Mouse (Mus musculus) MEL (cell line): ENCODE results near the gene Tmeff2. TPM values are rescaled to one million over a fixed set of nuclear protein-coding genes. Genes with fewer than 3 reads are reported as not detected.

Source experiments
- DNase-seq: peaks from one replicate; pipeline ENCODE4 v3.0.0; 2011; ENCODE audit warnings: low read depth, low spot score
- H3K27ac ChIP-seq: 2 replicates; pipeline ENCODE4 v1.5.1; 2012; ENCODE audit warnings: low read depth, mild to moderate bottlenecking, control low read depth, low read length, moderate library complexity; ENCODE audit not compliant: control insufficient read depth
- H3K27me3 ChIP-seq, 2 experiments: fragments of 150-350 bp in 1 of 2; sonication (generic) in 1 of 2; 2 replicates each; pipeline ENCODE4 v1.6.1; 2012; ENCODE audit warnings: low read length in 2 of 2, mild to moderate bottlenecking in 2 of 2, improper control_type of control experiment in 1 of 2, moderate library complexity in 1 of 2; ENCODE audit not compliant: insufficient read depth in 2 of 2, control insufficient read depth in 1 of 2
- H3K36me3 ChIP-seq, 2 experiments: 2 replicates each; pipeline ENCODE4 v1.6.1; 2012 to 2014; ENCODE audit warnings: low read length in 2 of 2, improper control_type of control experiment in 1 of 2, inconsistent platforms in 1 of 2, mild to moderate bottlenecking in 1 of 2; ENCODE audit not compliant: insufficient read depth in 2 of 2, control insufficient read depth in 1 of 2
- H3K4me1 ChIP-seq, 2 experiments: fragments of 150-350 bp in 1 of 2; sonication (generic) in 1 of 2; 2 replicates each; pipeline ENCODE4 v1.6.1; 2012; ENCODE audit warnings: low read length in 2 of 2, improper control_type of control experiment in 1 of 2, mild to moderate bottlenecking in 1 of 2; ENCODE audit not compliant: insufficient read depth in 2 of 2, control insufficient read depth in 1 of 2
- H3K4me3 ChIP-seq, 2 experiments: fragments of 150-350 bp in 1 of 2; sonication (generic) in 1 of 2; 2 replicates each; pipeline ENCODE4 v1.5.1; 2012; ENCODE audit warnings: low read depth in 2 of 2, low read length in 2 of 2, mild to moderate bottlenecking in 2 of 2, moderate library complexity in 2 of 2, control low read depth in 1 of 2, improper control_type of control experiment in 1 of 2; ENCODE audit not compliant: control insufficient read depth in 1 of 2, insufficient read depth in 1 of 2
- H3K79me2 ChIP-seq: 2 replicates; pipeline ENCODE4 v1.6.1; 2012; ENCODE audit warnings: mild to moderate bottlenecking, low read length, moderate library complexity; ENCODE audit not compliant: control insufficient read depth, poor library complexity, insufficient read depth
- H3K9ac ChIP-seq: 2 replicates; pipeline ENCODE4 v1.6.1; 2012; ENCODE audit warnings: low read depth, mild to moderate bottlenecking, control low read depth, low read length, moderate library complexity; ENCODE audit not compliant: control insufficient read depth, poor library complexity, severe bottlenecking
- H3K9me3 ChIP-seq: fragments of 150-350 bp; sonication (generic); replicated peaks from 2 replicates; pipeline ENCODE4 v1.6.1; 2012; ENCODE audit warnings: mild to moderate bottlenecking, low read length, improper control_type of control experiment, moderate library complexity; ENCODE audit not compliant: insufficient read depth
- BHLHE40 ChIP-seq: IDR thresholded peaks from 2 replicates; pipeline ENCODE4 v1.6.1; 2012; ENCODE audit warnings: low read depth, mild to moderate bottlenecking, inconsistent platforms, low read length, improper control_type of control experiment, borderline replicate concordance
- CHD1 ChIP-seq: IDR thresholded peaks from 2 replicates; pipeline ENCODE4 v1.6.1; 2012; ENCODE audit warnings: low read depth, mild to moderate bottlenecking, inconsistent platforms, low read length, improper control_type of control experiment
- CHD2 ChIP-seq: IDR thresholded peaks from 2 replicates; pipeline ENCODE4 v1.6.1; 2011; ENCODE audit warnings: low read length, improper control_type of control experiment
- E2F4 ChIP-seq: IDR thresholded peaks from 2 replicates; pipeline ENCODE4 v1.6.1; 2011; ENCODE audit warnings: low read depth, low read length, improper control_type of control experiment, borderline replicate concordance
- ETS1 ChIP-seq: IDR thresholded peaks from 2 replicates; pipeline ENCODE4 v1.6.1; 2012; ENCODE audit warnings: low read depth, mild to moderate bottlenecking, inconsistent platforms, low read length, improper control_type of control experiment, moderate library complexity
- GABPA ChIP-seq: IDR thresholded peaks from 2 replicates; pipeline ENCODE4 v1.6.1; 2012; ENCODE audit warnings: low read depth, mild to moderate bottlenecking, inconsistent platforms, low read length, improper control_type of control experiment, moderate library complexity
- GATA1 ChIP-seq: IDR thresholded peaks from 2 replicates; pipeline ENCODE4 v1.6.1; 2011; ENCODE audit warnings: low read depth, low read length, improper control_type of control experiment
- JUND ChIP-seq: IDR thresholded peaks from 2 replicates; pipeline ENCODE4 v1.6.1; 2011; ENCODE audit warnings: low read depth, mild to moderate bottlenecking, improper control_type of control experiment, low read length
- KAT2A ChIP-seq: conservative IDR thresholded peaks from 2 replicates; pipeline ENCODE4 v1.6.1; 2012; ENCODE audit warnings: low read depth, low read length, improper control_type of control experiment, inconsistent platforms
- MAFK ChIP-seq: IDR thresholded peaks from 2 replicates; pipeline ENCODE4 v1.6.1; 2011; ENCODE audit warnings: low read depth, mild to moderate bottlenecking, low read length, improper control_type of control experiment, borderline replicate concordance
- MAX ChIP-seq: IDR thresholded peaks from 2 replicates; pipeline ENCODE4 v1.6.1; 2011; ENCODE audit warnings: low read length, improper control_type of control experiment
- MXI1 ChIP-seq: IDR thresholded peaks from 2 replicates; pipeline ENCODE4 v1.6.1; 2011; ENCODE audit warnings: mild to moderate bottlenecking, low read depth, low read length, improper control_type of control experiment
- MYB ChIP-seq: IDR thresholded peaks from 2 replicates; pipeline ENCODE4 v1.6.1; 2011; ENCODE audit warnings: mild to moderate bottlenecking, low read depth, low read length, improper control_type of control experiment
- MYC ChIP-seq: IDR thresholded peaks from 2 replicates; pipeline ENCODE4 v1.6.1; 2011; ENCODE audit warnings: low read depth, mild to moderate bottlenecking, low read length, improper control_type of control experiment, moderate library complexity
- NELFE ChIP-seq: IDR thresholded peaks from 2 replicates; pipeline ENCODE4 v1.6.1; 2011; ENCODE audit warnings: low read depth, low read length, improper control_type of control experiment
- NRF1 ChIP-seq: IDR thresholded peaks from 2 replicates; pipeline ENCODE4 v1.6.1; 2014; ENCODE audit warnings: low read depth, mild to moderate bottlenecking, inconsistent platforms, low read length, improper control_type of control experiment, moderate library complexity; ENCODE audit not compliant: poor library complexity, insufficient read depth, severe bottlenecking
- POLR2A ChIP-seq, 2 experiments: IDR thresholded peaks; 2 replicates each; pipeline ENCODE4 v1.6.1; 2011 to 2012; ENCODE audit warnings: low read length in 2 of 2, mild to moderate bottlenecking in 2 of 2, control low read depth in 1 of 2, improper control_type of control experiment in 1 of 2, low read depth in 1 of 2, moderate library complexity in 1 of 2; ENCODE audit not compliant: control insufficient read depth in 1 of 2, insufficient read depth in 1 of 2, poor library complexity in 1 of 2
- POLR2AphosphoS2 ChIP-seq: IDR thresholded peaks from 2 replicates; pipeline ENCODE4 v1.6.1; 2011; ENCODE audit warnings: low read length, improper control_type of control experiment
- POLR2AphosphoS5 ChIP-seq: IDR thresholded peaks from 2 replicates; pipeline ENCODE4 v1.6.1; 2012; ENCODE audit warnings: low read depth, borderline replicate concordance, mild to moderate bottlenecking, inconsistent platforms, low read length, moderate library complexity, mixed read lengths
- RAD21 ChIP-seq: IDR thresholded peaks from 2 replicates; pipeline ENCODE4 v1.6.1; 2011; ENCODE audit warnings: mild to moderate bottlenecking, low read depth, low read length, improper control_type of control experiment
- RCOR1 ChIP-seq: IDR thresholded peaks from 2 replicates; pipeline ENCODE4 v1.6.1; 2012; ENCODE audit warnings: low read depth, mild to moderate bottlenecking, inconsistent platforms, low read length, improper control_type of control experiment
- SMC3 ChIP-seq: IDR thresholded peaks from 2 replicates; pipeline ENCODE4 v1.6.1; 2011; ENCODE audit warnings: low read depth, low read length, improper control_type of control experiment
- TAL1 ChIP-seq: IDR thresholded peaks from 2 replicates; pipeline ENCODE4 v1.6.1; 2012; ENCODE audit warnings: mild to moderate bottlenecking, inconsistent platforms, low read length, moderate library complexity, mixed read lengths
- TBP ChIP-seq: IDR thresholded peaks from 2 replicates; pipeline ENCODE4 v1.8.0; 2011; ENCODE audit warnings: low read depth, low read length, improper control_type of control experiment
- UBTF ChIP-seq: IDR thresholded peaks from 2 replicates; pipeline ENCODE4 v1.6.1; 2012; ENCODE audit warnings: low read depth, mild to moderate bottlenecking, inconsistent platforms, low read length, improper control_type of control experiment, moderate library complexity, borderline replicate concordance; ENCODE audit not compliant: insufficient read depth
- USF2 ChIP-seq, 2 experiments: IDR thresholded peaks; 2 replicates each; pipeline ENCODE4 v1.6.1; 2011 to 2012; ENCODE audit warnings: improper control_type of control experiment in 2 of 2, low read length in 2 of 2, borderline replicate concordance in 1 of 2, inconsistent platforms in 1 of 2, low read depth in 1 of 2, mild to moderate bottlenecking in 1 of 2; ENCODE audit not compliant: insufficient read depth in 1 of 2
- ZNF384 ChIP-seq: IDR thresholded peaks from 2 replicates; pipeline ENCODE4 v1.6.1; 2012; ENCODE audit warnings: low read depth, mild to moderate bottlenecking, inconsistent platforms, low read length, improper control_type of control experiment
- polyA plus RNA-seq, 2 experiments: library from polyadenylated mRNA; stranded (reverse) in 1 of 2; unstranded in 1 of 2; fragments of >175 nt in 1 of 2; fragments of >200 nt in 1 of 2; gene quantifications; 2 replicates each; pipeline versions ENCODE4 v1.2.1 to v1.2.4; 2012; ENCODE audit warnings: low replicate concordance in 2 of 2, low read depth in 1 of 2; ENCODE audit not compliant: insufficient read length in 2 of 2, insufficient read depth in 1 of 2, missing spikeins in 1 of 2
- total RNA-seq: library from RNA; depleted of rRNA; stranded (reverse); fragments of 300-350 nt; gene quantifications from 2 replicates; pipeline ENCODE4 v1.2.3, GENCODE M21; 2012

Tmeff2 gene
- total and polyA plus RNA-seq, 3 experiments, result not detected

DNA sequence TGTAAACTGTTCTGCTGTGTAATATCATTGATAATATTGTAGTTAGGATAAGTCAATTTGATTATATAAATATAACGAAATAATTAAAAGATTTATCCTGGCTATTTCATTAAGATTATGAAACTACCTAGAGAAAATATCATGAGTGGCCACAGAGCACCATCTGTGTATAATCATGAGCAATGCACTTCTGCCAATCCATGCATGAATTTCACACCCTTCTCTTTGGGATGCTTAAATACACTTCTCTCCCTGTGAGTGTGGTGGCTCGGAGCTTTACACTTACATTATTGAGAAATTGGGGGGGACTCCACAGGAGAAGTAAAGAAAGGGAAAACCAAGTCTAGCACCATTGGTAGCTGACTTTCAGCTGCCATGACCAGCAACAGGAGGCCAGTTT lies 206.9 kb downstream of the Tmeff2 start:
- Histone ChIP-seq H3K9ac (no peak overlapping the region), H3K27me3 (no peaks in the 10 kb centered on the region), H3K36me3 (no peaks in the 10 kb centered on the region), H3K9me3 (no peaks in the 10 kb centered on the region)
- no peak for TF ChIP-seq MAFK
- no peak for TF ChIP-seq BHLHE40
- TF ChIP-seq TAL1, result no peak
- no peak for TF ChIP-seq UBTF
- TF ChIP-seq KAT2A, result no peak
- TF ChIP-seq MAX, result no peak
- no peak for TF ChIP-seq MYC
- no peak for TF ChIP-seq POLR2AphosphoS2
- TF ChIP-seq ETS1, result no peak
- no peak for TF ChIP-seq NRF1
- TF ChIP-seq POLR2A (IDR thresholded peaks at IDR 0.05; ENCODE audit: control insufficient read depth in 1 of 2, insufficient read depth in 1 of 2, low read depth in 1 of 2, low read length in 2 of 2, poor library complexity in 1 of 2), result no peak
- no peak for TF ChIP-seq GATA1
- TF ChIP-seq MYB, result no peak
- no peak for TF ChIP-seq MXI1
- TF ChIP-seq, all 39 proteins: peak for 0
- no peak for DNase-seq
- Histone ChIP-seq H3K79me2 (no peaks in the 10 kb centered on the region), H3K4me3 (no peak overlapping the region), H3K4me1 (no peaks in the 10 kb centered on the region), H3K27ac (no peak overlapping the region)

DNA sequence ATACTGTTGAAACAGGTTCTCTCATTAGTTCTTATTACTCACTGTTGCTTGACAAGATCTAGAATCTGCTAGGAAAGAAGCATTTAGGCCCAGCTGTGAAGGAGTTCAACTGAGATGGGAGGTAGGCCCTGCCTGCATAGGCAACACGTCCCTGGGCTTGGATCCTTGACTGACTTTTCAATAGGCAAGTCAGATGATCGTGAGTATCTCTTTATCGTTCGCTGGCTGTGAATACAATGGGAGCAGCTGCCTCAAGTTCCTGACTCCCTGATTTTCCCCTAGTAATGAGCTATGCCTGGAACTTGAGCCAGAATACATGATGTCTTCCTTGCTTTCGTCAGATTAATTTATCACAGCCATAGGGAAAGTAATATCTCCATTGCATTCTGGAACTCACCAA lies 214.3 kb downstream of the Tmeff2 start:
- no peak overlapping the region for H3K4me3 ChIP-seq
- no peaks in the 10 kb centered on the region for H3K36me3 ChIP-seq
- no peak for TF ChIP-seq ZNF384
- TF ChIP-seq GATA1, result no peak
- TF ChIP-seq USF2 (IDR thresholded peaks at IDR 0.05; ENCODE audit: borderline replicate concordance in 1 of 2, insufficient read depth in 1 of 2, low read depth in 1 of 2, low read length in 2 of 2), result no peak
- no peak for TF ChIP-seq TAL1
- no peak for TF ChIP-seq RCOR1
- TF ChIP-seq POLR2AphosphoS5, result no peak
- TF ChIP-seq CHD1, result no peak
- no peak for TF ChIP-seq SMC3
- TF ChIP-seq E2F4, result no peak
- no peak for TF ChIP-seq MXI1
- TF ChIP-seq NRF1, result no peak
- no peak for TF ChIP-seq CHD2
- no peak for TF ChIP-seq TBP
- TF ChIP-seq NELFE, result no peak
- TF ChIP-seq RAD21, result no peak
- no peak for TF ChIP-seq MYB
- TF ChIP-seq JUND, result no peak
- no peak for TF ChIP-seq GABPA
- H3K27ac ChIP-seq, result no peak overlapping the region
- no peaks in the 10 kb centered on the region for H3K4me1 ChIP-seq
- no peak overlapping the region for H3K9ac ChIP-seq
- no peak for DNase-seq
- no peaks in the 10 kb centered on the region for H3K9me3 ChIP-seq
- H3K79me2 ChIP-seq, result no peaks in the 10 kb centered on the region
- H3K27me3 ChIP-seq, result no peaks in the 10 kb centered on the region
